In the genomic region with DNA sequence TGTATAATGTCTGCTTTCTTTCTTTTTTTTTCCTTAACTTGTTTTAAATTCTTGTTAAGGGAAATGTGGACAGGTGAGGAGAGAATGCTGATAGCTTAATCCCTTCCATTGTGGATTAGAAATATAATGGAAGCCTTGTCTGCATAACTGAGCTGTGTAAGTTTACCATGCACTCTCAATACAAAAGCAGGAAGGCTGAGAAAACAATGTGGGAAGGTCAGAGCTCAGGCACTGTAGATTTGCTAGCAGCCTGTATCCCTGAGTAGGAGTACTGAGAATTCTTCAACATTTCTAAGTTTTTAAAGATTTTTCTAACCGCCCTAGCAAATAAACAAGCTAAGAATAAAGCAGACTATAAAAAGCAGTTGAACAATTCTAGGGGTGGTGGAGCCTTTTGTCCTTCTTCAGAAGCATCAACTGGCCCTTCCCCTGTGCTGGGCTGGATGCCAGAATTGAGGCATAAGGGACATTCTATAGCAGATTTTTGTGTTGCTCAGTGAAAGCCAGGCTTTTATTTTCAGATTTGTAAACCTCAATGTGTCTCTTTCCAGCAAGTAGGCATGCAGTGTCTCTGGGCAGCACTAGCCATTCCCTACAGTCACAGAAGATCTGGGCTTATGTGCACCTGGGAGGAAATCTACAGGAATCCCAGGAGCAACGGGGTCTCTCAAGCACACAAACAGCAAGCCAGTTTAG, we compare ENCODE assay signal across 13 mouse cellular contexts. TPM values are rescaled to one million over a fixed set of nuclear protein-coding genes. Genes with fewer than 3 reads are reported as not detected.
DNase-seq lines count a peak whose midpoint lies in the region; ATAC-seq and TF ChIP-seq lines count a peak whose summit lies in the region.
"Had no signal": no experiment of that assay in that cellular context is flagged by ENCODE, and none has a peak within 500 bp of the region (broad histone marks: within the 10 kb centered on the region; RNA-seq: fewer than 3 reads in every experiment).

No protein-coding gene starts in this region.

- no peak overlapping the region for H3K9ac ChIP-seq in hindbrain, embryonic 16.5 days (ENCODE audit: low read depth, low read length)
- no peak overlapping the region for H3K9ac ChIP-seq in neural tube, embryonic 12.5 days

- TF ChIP-seq POLR2A in brain, embryonic 14.5 days (IDR thresholded peaks at IDR 0.05; ENCODE audit: borderline replicate concordance, extremely low read depth, insufficient read depth, insufficient read length, poor library complexity, severe bottlenecking): no peak

- WGBS in hindbrain, embryonic 16.5 days: 31% methylated on average over 2 of the region's 2 CpGs
- 43% methylated on average over 2 of the region's 2 CpGs for WGBS in neural tube, embryonic 12.5 days
- 64% methylated on average over 2 of the region's 2 CpGs for WGBS in heart, embryonic 10.5 days

- H3K27ac ChIP-seq in hindbrain, embryonic 16.5 days (ENCODE audit: low read depth, low read length): peak overlapping the region; percentile 59
- no peak overlapping the region for H3K27ac ChIP-seq in neural tube, embryonic 12.5 days
- H3K27ac ChIP-seq in heart, embryonic 10.5 days: no peak overlapping the region
- H3K27ac ChIP-seq: stomach, postnatal 0 days had no signal

- peaks cover 7% of the 10 kb centered on the region for H3K4me1 ChIP-seq in hindbrain, embryonic 16.5 days (ENCODE audit: control insufficient read depth, insufficient read depth, low read depth, low read length)
- H3K4me1 ChIP-seq in neural tube, embryonic 12.5 days: no peaks in the 10 kb centered on the region
- peaks cover 4% of the 10 kb centered on the region; the same call in 1 of the 2 replicates for H3K4me1 ChIP-seq in heart, embryonic 10.5 days

- no peak overlapping the region for H3K4me2 ChIP-seq in hindbrain, embryonic 16.5 days (ENCODE audit: low read length)
- H3K4me2 ChIP-seq in neural tube, embryonic 12.5 days (replicated peaks): no peak overlapping the region

- peak; percentile 74; the same call in 1 of the 2 replicates for ATAC-seq in hindbrain, embryonic 16.5 days
- peak; percentile 61 for ATAC-seq in neural tube, embryonic 12.5 days (ENCODE audit: low FRiP score, low read depth)

- H3K27me3 ChIP-seq in hindbrain, embryonic 16.5 days (replicated peaks; ENCODE audit: control insufficient read depth, insufficient read depth, low read length): no peaks in the 10 kb centered on the region
- no peaks in the 10 kb centered on the region for H3K27me3 ChIP-seq in neural tube, embryonic 12.5 days (replicated peaks)
- no peaks in the 10 kb centered on the region for H3K27me3 ChIP-seq in heart, embryonic 10.5 days (ENCODE audit: insufficient read depth, poor library complexity, severe bottlenecking)

- peak; percentile 10 to 22 for DNase-seq in cerebellum, postnatal 14 days
- DNase-seq in cerebellum, adult 9-10 months: no peak
- peak; percentile 88 for DNase-seq in brain, embryonic 14.5 days (ENCODE audit: low read depth)
- DNase-seq in lung, adult 18-20 months: no peak
- DNase-seq in heart, postnatal 36 days: no peak
- no peak for DNase-seq in heart, embryonic 10.5 days (ENCODE audit: low spot score)
- DNase-seq: embryo, embryonic 11 days; kidney, postnatal 4 days had no signal

- TF ChIP-seq CTCF in brain, embryonic 14.5 days (IDR thresholded peaks at IDR 0.05; ENCODE audit: borderline replicate concordance, extremely low read depth, insufficient read depth, insufficient read length): no peak

- intact Hi-C loops in heart, postnatal 36 days (cut with DNase I): no loop called here

- H3K9me3 ChIP-seq in hindbrain, embryonic 16.5 days (ENCODE audit: control insufficient read depth, low read length): no peaks in the 10 kb centered on the region
- no peaks in the 10 kb centered on the region for H3K9me3 ChIP-seq in neural tube, embryonic 12.5 days
- H3K9me3 ChIP-seq in heart, embryonic 10.5 days: no peaks in the 10 kb centered on the region

- H3K36me3 ChIP-seq in hindbrain, embryonic 16.5 days (ENCODE audit: control insufficient read depth, insufficient read depth, low read length): no peaks in the 10 kb centered on the region
- H3K36me3 ChIP-seq in neural tube, embryonic 12.5 days: no peaks in the 10 kb centered on the region
- H3K36me3 ChIP-seq in heart, embryonic 10.5 days: no peaks in the 10 kb centered on the region

- H3K4me3 ChIP-seq in hindbrain, embryonic 16.5 days (ENCODE audit: low read length): no peak overlapping the region
- no peak overlapping the region for H3K4me3 ChIP-seq in neural tube, embryonic 12.5 days
- no peak overlapping the region for H3K4me3 ChIP-seq in heart, embryonic 10.5 days

RNA-seq across cellular contexts. Expression of a gene that starts 32.3 kb away (rescaled TPM):
- 383 and 408 TPM in 2 replicates for polyA plus RNA-seq in brain, embryonic 14.5 days (2012; rRNA removed)
- polyA plus RNA-seq in hindbrain, embryonic 16.5 days (2015; fragmentation: Nextera tagmentation; extraction: Ambion mirVana): 545 and 587 TPM in 2 replicates
- 115 and 122 TPM in 2 replicates for polyA plus RNA-seq in neural tube, embryonic 12.5 days (2016; fragmentation: Nextera tagmentation; extraction: Ambion mirVana)
- total RNA-seq in heart, postnatal 36 days (2021): 10 to 100 TPM in 1 of 2 experiments, 1 to 10 TPM in 1; 9.4 to 14.5 TPM
- polyA plus RNA-seq in heart, embryonic 10.5 days (2016; fragmentation: Nextera tagmentation; extraction: Ambion mirVana): 6.3 and 11.3 TPM in 2 replicates

RNA-seq across cellular contexts. Expression of a gene that starts 35.3 kb away (rescaled TPM):
- polyA plus RNA-seq in brain, embryonic 14.5 days (2012; rRNA removed): 11.8 and 13.2 TPM in 2 replicates
- 13.9 and 14.9 TPM in 2 replicates for polyA plus RNA-seq in hindbrain, embryonic 16.5 days (2015; fragmentation: Nextera tagmentation; extraction: Ambion mirVana)
- 4.3 and 5.8 TPM in 2 replicates for polyA plus RNA-seq in neural tube, embryonic 12.5 days (2016; fragmentation: Nextera tagmentation; extraction: Ambion mirVana)
- total RNA-seq in heart, postnatal 36 days (2021): not detected
- polyA plus RNA-seq in heart, embryonic 10.5 days (2016; fragmentation: Nextera tagmentation; extraction: Ambion mirVana): 0.72 and 0.76 TPM in 2 replicates
- total RNA-seq: heart, postnatal 25 days; liver, adult 2 months had no signal
- polyA plus RNA-seq: liver, adult 2 months had no signal

Comparison
In these comparisons a context has a peak if more than half of its experiments do, and no peak if none do; other contexts are left out.
1. DNase-seq: peak in cerebellum, postnatal 14 days (2 of 2) and brain, embryonic 14.5 days (single experiment); none in cerebellum, adult 9-10 months (single experiment), lung, adult 18-20 months (0 of 2), heart, postnatal 36 days (0 of 2) and heart, embryonic 10.5 days (single experiment).